Mouse (Mus musculus): Measurements from ENCODE around the gene Gm28035. TPM values are rescaled to one million over a fixed set of nuclear protein-coding genes. Genes with fewer than 3 reads are reported as not detected.

Gene Gm28035
- polyA plus RNA-seq (2015; fragmentation: Nextera tagmentation; extraction: Ambion mirVana), result 0.05 and 0.11 TPM in 2 replicates

DNA sequence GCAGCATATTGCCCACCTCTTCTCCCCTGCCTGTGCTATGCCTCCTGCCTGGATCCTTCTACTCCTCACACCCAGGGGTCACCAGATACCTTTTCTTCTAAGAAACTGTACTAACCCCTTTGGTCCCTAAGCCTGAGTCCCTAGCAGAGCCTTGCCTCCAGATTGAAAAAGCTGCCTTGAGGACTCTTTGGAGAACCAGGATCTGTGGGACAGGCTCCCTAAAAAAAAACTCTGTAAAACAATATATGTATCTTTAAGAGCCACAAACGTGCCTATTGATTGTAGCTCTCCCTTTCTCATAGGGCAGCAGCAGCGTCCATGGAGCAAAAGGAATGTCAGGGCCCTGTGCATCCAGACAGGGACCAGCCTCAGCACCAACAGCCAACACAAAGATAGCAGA is at the start of gene Gm28035:
TSS of gene Gm28035 (plus strand) at position 301 of the 400 bp plus-strand sequence.
- DNase-seq (ENCODE audit: low spot score) (no peak), ATAC-seq (ENCODE audit: low FRiP score, low TSS enrichment) (no peak)
- H3K27ac ChIP-seq (replicated peaks), result peak within 1 kb of the TSS; percentile 45
- H3K4me1 ChIP-seq (replicated peaks; ENCODE audit: control insufficient read depth, insufficient read depth), result peaks cover 8% of the 10 kb centered on the region
- H3K27me3 ChIP-seq (ENCODE audit: control insufficient read depth, insufficient read depth, low read length), result no peaks in the 10 kb centered on the region
- H3K36me3 ChIP-seq (ENCODE audit: control insufficient read depth, insufficient read depth, low read length), result peaks cover 12% of the 10 kb centered on the region; the same call in 1 of the 2 replicates
- no peaks in the 10 kb centered on the region for H3K9me3 ChIP-seq (ENCODE audit: control insufficient read depth, low read length)
- H3K4me3 ChIP-seq (ENCODE audit: low read depth, low read length), result no peak within 1 kb of the TSS
- no peak for TF ChIP-seq CTCF (IDR thresholded peaks at IDR 0.05; ENCODE audit: low read depth)
- TF ChIP-seq EP300 (optimal IDR thresholded peaks at IDR 0.05), result no peak
- no peak within 1 kb of the TSS for H3K9ac ChIP-seq (ENCODE audit: low read length)
- 72% methylated on average over 2 of the region's 2 CpGs for WGBS
- peak within 1 kb of the TSS; percentile 68 for H3K4me2 ChIP-seq (replicated peaks; ENCODE audit: low read depth)

DNA sequence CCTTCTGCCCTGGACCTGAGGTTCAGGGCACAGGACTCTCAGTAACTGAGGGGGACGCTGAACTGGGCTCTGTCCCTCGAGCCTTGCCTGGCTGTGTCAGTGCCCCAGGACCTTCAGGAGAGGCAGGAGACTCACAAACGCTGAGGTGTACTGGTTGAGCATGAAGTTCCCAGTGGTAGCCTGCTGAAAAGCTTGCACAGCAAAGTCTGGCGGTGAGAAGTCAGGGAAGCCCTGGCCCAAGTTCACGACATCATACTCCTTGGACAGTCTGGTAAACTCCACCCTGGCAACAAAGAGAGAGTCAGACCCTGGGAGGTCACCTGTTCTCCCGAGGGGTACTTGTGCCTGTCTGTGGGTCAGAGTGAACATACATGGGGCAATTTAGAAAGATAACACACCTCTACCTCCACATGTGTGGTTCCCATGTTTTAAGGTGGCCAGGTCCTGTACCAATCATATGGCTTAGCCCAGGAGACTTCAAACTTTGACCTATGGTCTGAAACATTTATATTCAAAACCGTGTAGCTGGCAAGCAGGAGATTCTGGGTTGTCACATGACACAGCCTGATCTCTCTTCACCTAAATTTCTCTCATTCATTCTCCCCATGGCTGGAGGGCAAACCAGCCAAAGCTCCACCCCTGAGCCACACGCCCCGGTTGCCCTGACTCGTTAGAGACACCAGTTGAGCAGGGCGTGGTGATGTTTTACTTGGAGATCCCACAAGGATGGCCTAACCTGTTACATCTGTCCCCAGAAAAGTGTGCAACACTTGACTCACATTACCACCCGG is 48.4 kb upstream of the Gm28035 start:
- 0 out of 2 replicates have a peak, but pooled peaks have one; percentile 9 for ATAC-seq (ENCODE audit: low FRiP score, low TSS enrichment)
- no peaks in the 10 kb centered on the region for H3K27me3 ChIP-seq (ENCODE audit: control insufficient read depth, insufficient read depth, low read length)
- no peak overlapping the region for H3K27ac ChIP-seq (replicated peaks)

DNA sequence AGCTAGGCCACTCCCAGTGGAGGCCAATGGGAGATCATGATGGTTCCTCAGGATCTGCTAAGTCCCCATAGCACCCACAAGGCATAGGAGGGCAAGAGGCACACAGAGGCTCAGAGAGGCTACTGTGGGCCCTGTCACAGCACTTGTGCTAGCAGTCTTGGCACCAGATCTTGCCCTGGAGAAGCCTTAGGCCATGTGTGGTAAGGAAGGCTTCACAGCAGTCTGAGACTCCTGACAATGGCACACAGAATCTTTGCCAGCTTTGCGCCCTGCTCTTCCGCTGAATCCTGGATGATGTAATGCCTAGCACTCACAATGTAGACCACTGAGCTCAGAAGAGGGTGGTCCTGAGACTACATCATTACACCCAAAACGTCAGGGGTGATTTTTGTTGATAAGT is 45.7 kb upstream of the Gm28035 start:
- WGBS, result 75% methylated on average over 3 of the region's 3 CpGs
- Histone ChIP-seq H3K4me3 (ENCODE audit: low read depth, low read length) (no peak overlapping the region), H3K27me3 (ENCODE audit: control insufficient read depth, insufficient read depth, low read length) (no peaks in the 10 kb centered on the region), H3K9me3 (ENCODE audit: control insufficient read depth, low read length) (no peaks in the 10 kb centered on the region), H3K27ac (replicated peaks) (no peak overlapping the region; the same call in 1 of the 2 replicates), H3K4me2 (replicated peaks; ENCODE audit: low read depth) (no peak overlapping the region), H3K36me3 (ENCODE audit: control insufficient read depth, insufficient read depth, low read length) (no peaks in the 10 kb centered on the region), H3K4me1 (replicated peaks; ENCODE audit: control insufficient read depth, insufficient read depth) (no peaks in the 10 kb centered on the region), H3K9ac (ENCODE audit: low read length) (no peak overlapping the region)
- ATAC-seq (ENCODE audit: low FRiP score, low TSS enrichment), result no peak
- DNase-seq (ENCODE audit: low spot score), result no peak
- TF ChIP-seq EP300 (optimal IDR thresholded peaks at IDR 0.05) (no peak), CTCF (IDR thresholded peaks at IDR 0.05; ENCODE audit: low read depth) (no peak)

More for the DNA sequence above, 48.4 kb upstream of the Gm28035 start:
- Histone ChIP-seq H3K4me1 (replicated peaks; ENCODE audit: control insufficient read depth, insufficient read depth) (no peaks in the 10 kb centered on the region), H3K9ac (ENCODE audit: low read length) (no peak overlapping the region), H3K4me3 (ENCODE audit: low read depth, low read length) (no peak overlapping the region), H3K4me2 (replicated peaks; ENCODE audit: low read depth) (no peak overlapping the region), H3K36me3 (ENCODE audit: control insufficient read depth, insufficient read depth, low read length) (no peaks in the 10 kb centered on the region), H3K9me3 (ENCODE audit: control insufficient read depth, low read length) (no peaks in the 10 kb centered on the region)
- TF ChIP-seq CTCF (IDR thresholded peaks at IDR 0.05; ENCODE audit: low read depth), result no peak
- no peak for DNase-seq (ENCODE audit: low spot score)
- WGBS, result 73% methylated on average over 12 of the region's 12 CpGs

DNA sequence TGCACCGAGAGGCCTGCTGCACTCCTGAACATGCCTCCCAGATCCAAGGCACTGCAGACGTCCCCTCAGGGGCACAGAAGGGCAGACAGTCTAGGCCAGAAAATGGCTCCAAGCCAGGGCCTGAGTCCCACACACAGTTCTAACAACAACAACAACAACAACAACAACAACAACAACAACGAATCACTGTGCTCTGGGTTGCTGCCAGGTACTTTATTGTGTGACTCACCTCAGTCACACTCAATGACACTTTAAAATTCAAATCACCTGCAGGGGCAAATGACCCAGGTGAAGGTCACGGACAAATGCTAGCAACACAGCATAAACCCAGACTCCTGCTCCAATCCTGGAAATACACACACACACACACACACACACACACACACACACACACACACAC is 42.3 kb upstream of the Gm28035 start:
- H3K27me3 ChIP-seq (ENCODE audit: control insufficient read depth, insufficient read depth, low read length), result no peaks in the 10 kb centered on the region
- H3K36me3 ChIP-seq (ENCODE audit: control insufficient read depth, insufficient read depth, low read length), result no peaks in the 10 kb centered on the region
- DNase-seq (ENCODE audit: low spot score), result no peak
- H3K4me2 ChIP-seq (replicated peaks; ENCODE audit: low read depth), result no peak overlapping the region
- 59% methylated on average over 4 of the region's 4 CpGs for WGBS
- no peaks in the 10 kb centered on the region for H3K9me3 ChIP-seq (ENCODE audit: control insufficient read depth, low read length)
- H3K4me1 ChIP-seq (replicated peaks; ENCODE audit: control insufficient read depth, insufficient read depth), result no peaks in the 10 kb centered on the region
- no peak overlapping the region for H3K9ac ChIP-seq (ENCODE audit: low read length)
- no peak overlapping the region for H3K27ac ChIP-seq (replicated peaks)
- no peak for ATAC-seq (ENCODE audit: low FRiP score, low TSS enrichment)
- H3K4me3 ChIP-seq (ENCODE audit: low read depth, low read length), result no peak overlapping the region
- no peak for TF ChIP-seq CTCF (IDR thresholded peaks at IDR 0.05; ENCODE audit: low read depth)
- no peak for TF ChIP-seq EP300 (optimal IDR thresholded peaks at IDR 0.05)

DNA sequence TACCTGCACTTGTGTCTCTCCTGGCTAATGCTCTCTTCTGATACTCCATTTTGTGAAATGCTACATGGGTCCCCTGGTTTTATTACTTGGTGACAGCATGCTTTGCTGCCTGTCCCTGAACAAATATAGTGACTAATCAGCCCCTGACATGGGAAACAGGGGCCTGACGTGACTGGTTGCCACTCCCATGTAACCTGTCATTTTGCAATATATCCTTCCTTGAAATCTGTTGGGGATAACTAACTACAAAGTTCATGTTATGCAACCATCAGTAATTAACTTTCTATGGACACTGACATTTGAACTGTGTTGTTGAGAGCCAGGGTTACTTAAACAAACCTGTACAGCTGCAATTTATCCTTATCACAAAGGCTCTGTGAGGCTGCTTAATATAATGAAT is 40.4 kb upstream of the Gm28035 start:
- ATAC-seq (ENCODE audit: low FRiP score, low TSS enrichment) (peak; percentile 85), DNase-seq (ENCODE audit: low spot score) (peak; percentile 56)
- TF ChIP-seq EP300 (optimal IDR thresholded peaks at IDR 0.05), result peak; percentile 94
- no peak for TF ChIP-seq CTCF (IDR thresholded peaks at IDR 0.05; ENCODE audit: low read depth)
- Histone ChIP-seq H3K36me3 (ENCODE audit: control insufficient read depth, insufficient read depth, low read length) (no peaks in the 10 kb centered on the region), H3K27ac (replicated peaks) (peak overlapping the region; percentile 85), H3K4me3 (ENCODE audit: low read depth, low read length) (no peak overlapping the region), H3K4me2 (replicated peaks; ENCODE audit: low read depth) (no peak overlapping the region), H3K9ac (ENCODE audit: low read length) (no peak overlapping the region), H3K9me3 (ENCODE audit: control insufficient read depth, low read length) (no peaks in the 10 kb centered on the region), H3K27me3 (ENCODE audit: control insufficient read depth, insufficient read depth, low read length) (no peaks in the 10 kb centered on the region), H3K4me1 (replicated peaks; ENCODE audit: control insufficient read depth, insufficient read depth) (0 out of 2 replicates have a peak, but pooled peaks cover 4% of the 10 kb centered on the region)
- WGBS, result 28% methylated on average over 1 of the region's 1 CpGs

DNA sequence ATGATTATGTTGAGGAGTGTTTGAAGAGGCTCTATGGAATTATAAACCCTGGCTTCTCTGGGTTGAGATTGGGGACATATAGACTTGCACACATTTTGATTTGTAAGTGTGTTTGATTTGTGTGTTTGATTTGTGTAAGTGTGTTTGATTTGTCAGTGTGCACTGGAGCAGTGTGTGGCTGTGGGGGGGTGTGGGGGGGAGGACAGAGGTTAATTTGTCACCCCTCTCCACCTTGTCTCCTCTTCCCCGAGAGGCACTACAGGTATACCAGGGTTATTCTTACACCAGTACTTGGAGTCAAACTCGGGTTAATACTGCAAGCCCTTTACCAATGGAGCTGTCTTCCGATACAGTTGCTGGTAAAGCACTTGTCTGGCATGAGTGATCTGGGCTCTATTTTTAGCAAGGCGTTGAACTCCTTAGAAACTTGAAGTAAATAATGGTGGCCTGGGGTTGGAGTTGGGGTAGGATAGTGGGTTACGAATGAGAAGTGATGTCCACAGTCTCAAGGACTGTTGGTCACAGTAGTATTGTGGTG is 39.9 kb upstream of the Gm28035 start:
- DNase-seq (ENCODE audit: low spot score), result no peak
- no peak for TF ChIP-seq CTCF (IDR thresholded peaks at IDR 0.05; ENCODE audit: low read depth)
- no peak for TF ChIP-seq EP300 (optimal IDR thresholded peaks at IDR 0.05)
- 47% methylated on average over 5 of the region's 5 CpGs for WGBS
- Histone ChIP-seq H3K9me3 (ENCODE audit: control insufficient read depth, low read length) (no peaks in the 10 kb centered on the region), H3K9ac (ENCODE audit: low read length) (no peak overlapping the region), H3K36me3 (ENCODE audit: control insufficient read depth, insufficient read depth, low read length) (no peaks in the 10 kb centered on the region), H3K27me3 (ENCODE audit: control insufficient read depth, insufficient read depth, low read length) (no peaks in the 10 kb centered on the region), H3K27ac (replicated peaks) (peak overlapping the region; percentile 81), H3K4me1 (replicated peaks; ENCODE audit: control insufficient read depth, insufficient read depth) (0 out of 2 replicates have a peak, but pooled peaks cover 4% of the 10 kb centered on the region), H3K4me3 (ENCODE audit: low read depth, low read length) (no peak overlapping the region), H3K4me2 (replicated peaks; ENCODE audit: low read depth) (no peak overlapping the region)
- peak; percentile 14; the same call in 1 of the 2 replicates for ATAC-seq (ENCODE audit: low FRiP score, low TSS enrichment)
